Mouse (Mus musculus) right cerebral cortex, postnatal 4 days (tissue): ENCODE measurements around the gene Ppp1r14c.

Experiments used
- DNase-seq: peaks from one replicate; pipeline ENCODE4 v3.0.0-alpha.2; 2022

Ppp1r14c gene

GRCm38 (mm10) chr10:3366036-3366869, at the start of gene Ppp1r14c:
Ppp1r14c (plus strand) TSS chr10:3366057.
- peak; percentile 70 for DNase-seq

GRCm38 (mm10) chr10:3321406-3321805, 44.5 kb upstream of the Ppp1r14c start:
- no peak for DNase-seq

- no peak for DNase-seq
Observed at GRCm38 (mm10) chr10:3325447-3325846, 40.4 kb upstream of the Ppp1r14c start.

GRCm38 (mm10) chr10:3332880-3333279, 33.0 kb upstream of the Ppp1r14c start:
- DNase-seq: peak; percentile 95

GRCm38 (mm10) chr10:3334570-3334969, 31.3 kb upstream of the Ppp1r14c start:
- no peak for DNase-seq

- no peak for DNase-seq
Observed at GRCm38 (mm10) chr10:3336729-3337329, 29.0 kb upstream of the Ppp1r14c start.

GRCm38 (mm10) chr10:3337330-3337901, 28.4 kb upstream of the Ppp1r14c start:
- DNase-seq: no peak

- no peak for DNase-seq
Observed at GRCm38 (mm10) chr10:3345706-3346105, 20.2 kb upstream of the Ppp1r14c start.

GRCm38 (mm10) chr10:3359531-3359930, 6.3 kb upstream of the Ppp1r14c start:
- DNase-seq: no peak

GRCm38 (mm10) chr10:3365671-3366035, 204 bp upstream of the Ppp1r14c start:
- peak; percentile 38 for DNase-seq

- DNase-seq: peak; percentile 51
Observed at GRCm38 (mm10) chr10:3366870-3367431, 1.1 kb downstream of the Ppp1r14c start.

GRCm38 (mm10) chr10:3367440-3367839, 1.6 kb downstream of the Ppp1r14c start:
- DNase-seq: peak; percentile 26

- DNase-seq: no peak
Observed at GRCm38 (mm10) chr10:3383176-3383575, 17.3 kb downstream of the Ppp1r14c start.

- no peak for DNase-seq
Observed at GRCm38 (mm10) chr10:3392251-3392650, 26.4 kb downstream of the Ppp1r14c start.

- no peak for DNase-seq
Observed at GRCm38 (mm10) chr10:3393548-3393947, 27.7 kb downstream of the Ppp1r14c start.

GRCm38 (mm10) chr10:3394193-3394592, 28.3 kb downstream of the Ppp1r14c start:
- DNase-seq: peak; percentile 46

- peak; percentile 38 for DNase-seq
Observed at GRCm38 (mm10) chr10:3394671-3395288, 28.9 kb downstream of the Ppp1r14c start.

- no peak for DNase-seq
Observed at GRCm38 (mm10) chr10:3395341-3395931, 29.6 kb downstream of the Ppp1r14c start.

GRCm38 (mm10) chr10:3396008-3396795, 30.3 kb downstream of the Ppp1r14c start:
- no peak for DNase-seq

GRCm38 (mm10) chr10:3397406-3397805, 31.5 kb downstream of the Ppp1r14c start:
- no peak for DNase-seq

GRCm38 (mm10) chr10:3398051-3398450, 32.2 kb downstream of the Ppp1r14c start:
- no peak for DNase-seq

- DNase-seq: no peak
Observed at GRCm38 (mm10) chr10:3402284-3402683, 36.4 kb downstream of the Ppp1r14c start.
